ENCODE assay signal across 8 mouse cellular contexts in genomic region chr10:91241611-91242005, GRCm38 (mm10).
A peak's percentile ranks its signal among the peaks of the same experiment; 100 is the strongest.
DNase-seq lines count a peak whose midpoint lies in the region; ATAC-seq and TF ChIP-seq lines count a peak whose summit lies in the region.

No protein-coding gene starts in this region.

- H3K9ac ChIP-seq in lung, embryonic 14.5 days, result no peak overlapping the region
- H3K9ac ChIP-seq in stomach, embryonic 15.5 days, result no peak overlapping the region

- no peaks in the 10 kb centered on the region for H3K9me3 ChIP-seq in lung, embryonic 14.5 days (ENCODE audit: low read depth, low read length)
- H3K9me3 ChIP-seq in stomach, embryonic 15.5 days, result no peaks in the 10 kb centered on the region

- peak; percentile 78 for DNase-seq in lung, embryonic 14.5 days
- DNase-seq in lung, postnatal 14 days, result no peak
- DNase-seq in heart, adult 18-20 months, result peak; percentile 64 to 77
- DNase-seq in kidney, postnatal 14 days, result peak; percentile 28
- DNase-seq in urinary bladder, adult 2 months (ENCODE audit: low spot score), result no peak
- no peak for DNase-seq in left cerebral cortex, adult 9 months (ENCODE audit: low spot score in 2 of 2)

- TF ChIP-seq CTCF in lung, embryonic 14.5 days (IDR thresholded peaks at IDR 0.05; ENCODE audit: low read depth), result no peak

- peak overlapping the region; percentile 86 for H3K27ac ChIP-seq in lung, embryonic 14.5 days (ENCODE audit: low read depth)
- peak overlapping the region; percentile 64 for H3K27ac ChIP-seq in stomach, embryonic 15.5 days

- H3K4me1 ChIP-seq in lung, embryonic 14.5 days (ENCODE audit: insufficient read depth), result peaks cover 19% of the 10 kb centered on the region
- peaks cover 13% of the 10 kb centered on the region for H3K4me1 ChIP-seq in stomach, embryonic 15.5 days

- peak overlapping the region; percentile 42 for H3K4me2 ChIP-seq in lung, embryonic 14.5 days
- H3K4me2 ChIP-seq in stomach, embryonic 15.5 days, result peak overlapping the region; percentile 35

- H3K4me3 ChIP-seq in lung, embryonic 14.5 days (ENCODE audit: low read depth, low read length), result no peak overlapping the region
- 0 out of 2 replicates have a peak overlapping the region, but pooled peaks have one; percentile 12 for H3K4me3 ChIP-seq in stomach, embryonic 15.5 days (replicated peaks)

- 18% methylated on average over 7 of the region's 7 CpGs for WGBS in lung, embryonic 14.5 days
- WGBS in stomach, embryonic 15.5 days, result 28% methylated on average over 7 of the region's 7 CpGs

- H3K27me3 ChIP-seq in lung, embryonic 14.5 days (ENCODE audit: insufficient read depth, low read length), result no peaks in the 10 kb centered on the region
- no peaks in the 10 kb centered on the region for H3K27me3 ChIP-seq in stomach, embryonic 15.5 days (replicated peaks)

- ATAC-seq in lung, embryonic 14.5 days (ENCODE audit: insufficient read depth), result peak; percentile 71
- peak; percentile 48; the same call in 1 of the 2 replicates for ATAC-seq in stomach, embryonic 15.5 days (ENCODE audit: insufficient read depth, low FRiP score, low read depth)
- ATAC-seq in granulocyte monocyte progenitor cell, adult 5-6 weeks (replicated peaks; ENCODE audit: poor library complexity, severe bottlenecking), result no peak

- H3K36me3 ChIP-seq in lung, embryonic 14.5 days (ENCODE audit: insufficient read depth), result no peaks in the 10 kb centered on the region
- H3K36me3 ChIP-seq in stomach, embryonic 15.5 days, result no peaks in the 10 kb centered on the region

Comparison
In these comparisons a context has a peak if more than half of its experiments do, and no peak if none do; other contexts are left out.
1. DNase-seq: peak in lung, embryonic 14.5 days (single experiment), heart, adult 18-20 months (2 of 2) and kidney, postnatal 14 days (single experiment); none in lung, postnatal 14 days (single experiment), urinary bladder, adult 2 months (single experiment) and left cerebral cortex, adult 9 months (0 of 2).